Mouse (Mus musculus) lung, postnatal 0 days (tissue): ENCODE measurements at regions not wholly inside any gene's neighbourhood (a gene's known extent, or its start where the extent isn't known, plus 50 kb on each side); places are given as distances from the start of the nearest gene placed in this dataset.

Experiments
- CTCF ChIP-seq: IDR thresholded peaks from 2 replicates; pipeline ENCODE4 v1.5.1; 2016; ENCODE audit warnings: antibody characterized with exemption, mild to moderate bottlenecking
- EP300 ChIP-seq: IDR thresholded peaks from 2 replicates; pipeline ENCODE4 v1.6.1; 2016; ENCODE audit warnings: antibody characterized with exemption, mild to moderate bottlenecking, control low read depth

GRCm38 (mm10) chr17:9169371-9169770 is 181.2 kb downstream of the 1700010I14Rik start:
- TF ChIP-seq CTCF, result peak; percentile 78
- TF ChIP-seq EP300, result no peak
